Mouse (Mus musculus): ENCODE data around the gene Hs3st6.
A peak's percentile ranks its signal among the peaks of the same experiment; 100 is the strongest.
"Not testable (repeated sequence)": the region's sequence is repeated elsewhere in the genome, so short reads cannot be mapped to it uniquely, and the experiment has no call there.

Hs3st6 gene

DNA sequence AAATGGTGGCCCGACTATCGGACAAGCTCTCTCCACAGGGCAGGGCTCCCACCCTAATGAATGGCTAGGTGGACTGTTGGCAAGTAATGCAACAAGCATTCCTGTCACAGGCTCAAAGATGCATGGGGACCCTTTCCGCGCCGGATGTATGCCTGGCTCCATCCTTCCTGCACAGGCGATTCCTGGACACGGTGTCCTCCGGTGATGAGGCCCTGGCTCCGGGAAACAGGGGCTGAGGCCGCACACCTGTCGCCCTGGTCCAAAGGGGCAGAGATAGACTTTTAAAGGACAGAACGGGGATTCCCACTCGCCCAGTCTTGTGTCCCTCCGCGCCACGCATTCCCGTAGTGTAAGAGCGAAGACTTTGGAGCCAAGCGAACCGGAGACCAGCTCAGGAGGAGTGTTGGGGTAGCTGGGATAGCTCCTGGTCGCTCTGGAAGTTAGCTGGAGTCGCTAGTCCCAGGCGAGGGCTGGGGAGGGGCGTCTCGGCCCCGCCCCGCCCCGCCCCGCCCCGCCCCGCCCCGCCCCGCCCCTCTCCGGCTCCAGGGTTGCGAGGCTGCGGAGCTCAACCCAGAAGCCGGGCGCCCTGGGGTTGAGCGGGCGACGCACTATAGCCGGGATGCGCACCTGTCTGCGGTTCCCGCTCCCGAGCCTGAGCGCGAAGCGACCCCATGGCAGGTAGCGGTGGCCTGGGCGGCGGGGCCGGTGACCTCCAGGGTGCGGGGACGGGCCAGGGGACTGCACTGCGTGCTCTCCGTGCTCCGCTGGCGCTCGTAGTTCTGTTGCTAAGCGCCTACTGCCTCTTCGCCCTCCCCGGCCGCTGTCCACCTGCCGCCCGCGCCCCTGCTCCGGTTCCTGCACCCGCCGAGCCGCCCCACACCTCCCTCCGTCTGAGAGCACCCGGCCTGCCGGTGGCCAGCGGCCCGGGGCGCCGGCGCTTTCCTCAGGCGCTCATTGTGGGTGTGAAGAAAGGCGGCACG lies at the start of gene Hs3st6:
Gene Hs3st6, plus strand, starts transcription at position 574 of the 980 bp plus-strand sequence.
- peak; percentile 58 for DNase-seq (ENCODE audit: inconsistent ontology term)

DNA sequence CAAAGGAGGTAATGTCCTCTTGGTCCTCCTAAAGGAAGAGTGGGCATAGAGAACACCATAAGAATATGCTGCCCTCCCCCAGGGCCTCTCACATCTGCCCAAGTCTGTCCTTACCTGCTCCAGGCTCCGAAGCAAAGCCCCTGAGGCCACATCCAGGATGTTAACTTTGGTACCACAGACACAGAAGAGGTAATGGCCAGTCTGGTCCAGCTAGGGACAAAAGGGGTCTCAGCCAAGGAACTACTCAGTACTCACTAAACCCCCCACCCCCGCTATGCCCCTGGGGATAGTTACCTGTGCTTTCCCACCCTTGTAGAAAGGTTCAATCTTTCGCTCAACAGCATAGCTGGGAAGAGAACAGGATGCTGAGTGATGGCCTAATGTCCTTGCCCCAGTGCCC lies 47.0 kb upstream of the Hs3st6 start:
- DNase-seq (ENCODE audit: inconsistent ontology term): no peak

- peak; percentile 89 for DNase-seq (ENCODE audit: inconsistent ontology term)
Measured at GRCm38 (mm10) chr17:24706982-24707800, 45.6 kb upstream of the Hs3st6 start, which contains the start of gene Tbl3. TSS of gene Tbl3 (minus strand) at chr17:24707660.

GRCm38 (mm10) chr17:24707801-24708425 lies 44.9 kb upstream of the Hs3st6 start:
- peak; percentile 59 for DNase-seq (ENCODE audit: inconsistent ontology term)

DNA sequence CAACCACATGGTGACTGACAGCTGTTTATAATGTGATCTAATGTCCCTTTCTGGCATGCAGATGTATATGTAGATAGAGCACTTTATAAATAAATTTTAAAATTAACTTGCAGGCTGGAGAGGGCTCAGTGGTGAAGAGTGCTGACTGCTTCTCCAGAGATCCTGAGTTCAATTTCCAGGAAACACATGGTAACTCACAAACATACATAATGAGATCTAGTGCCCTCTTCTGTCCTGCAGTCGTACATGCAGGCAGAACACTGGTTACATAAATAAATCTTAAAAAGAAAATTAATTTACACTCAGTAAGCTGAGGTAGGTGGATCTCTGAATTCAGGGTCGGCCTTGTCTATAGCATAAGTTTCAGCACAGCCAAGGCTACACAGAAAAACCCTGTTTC lies 44.1 kb upstream of the Hs3st6 start:
- no peak for DNase-seq (ENCODE audit: inconsistent ontology term)

DNA sequence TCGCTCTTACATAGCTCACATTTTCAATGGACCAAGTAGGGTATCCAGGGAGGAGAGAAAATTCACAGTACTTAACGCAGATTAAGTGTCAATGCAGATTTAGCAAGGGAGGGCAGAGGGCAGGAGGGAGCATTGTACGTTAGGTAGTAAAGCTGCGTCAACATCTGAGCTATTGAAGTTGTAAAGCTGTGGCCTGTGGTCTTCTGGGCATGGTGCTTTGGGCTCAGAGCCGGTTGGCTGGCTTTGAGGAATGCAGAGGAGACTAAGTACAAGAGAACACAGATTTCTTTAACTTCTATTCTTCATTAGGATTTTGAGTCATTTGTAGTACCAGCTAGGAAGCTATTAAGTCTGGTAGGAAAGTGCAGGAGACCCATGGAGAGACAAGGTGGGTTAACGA lies 37.2 kb upstream of the Hs3st6 start:
- peak; percentile 42 for DNase-seq (ENCODE audit: inconsistent ontology term)

DNA sequence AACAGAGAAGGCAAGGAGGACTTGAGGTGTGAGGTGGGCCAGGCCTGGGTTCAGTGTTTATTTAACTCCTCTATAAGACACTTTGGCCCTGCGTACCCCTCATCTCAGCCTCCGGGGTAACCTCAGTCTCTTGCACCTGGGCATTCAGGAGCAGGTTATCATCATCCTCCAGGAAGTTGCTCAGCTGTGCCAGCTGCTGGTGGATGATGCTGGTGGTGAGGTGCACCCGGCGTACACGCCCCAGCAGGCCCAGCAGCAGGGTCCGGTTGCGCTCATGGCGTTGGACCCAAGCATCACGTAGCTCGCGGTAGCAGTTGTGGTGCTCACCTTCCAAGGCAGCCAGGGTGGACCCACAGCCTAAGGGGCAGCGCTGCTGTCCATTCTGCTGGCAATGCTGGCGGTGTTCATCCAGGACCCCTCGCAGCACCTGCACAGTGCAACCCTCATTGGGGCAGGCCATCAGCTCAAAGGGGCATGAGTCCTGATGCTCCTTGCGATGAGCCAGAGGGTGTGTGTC lies 36.6 kb upstream of the Hs3st6 start:
- no peak for DNase-seq (ENCODE audit: inconsistent ontology term)

GRCm38 (mm10) chr17:24717943-24718342 lies 34.8 kb upstream of the Hs3st6 start, which contains the start of the genes Rnf151 and Rps2:
TSS of gene Rnf151 (minus strand) at chr17:24718063.
TSS of gene Rps2 (plus strand) at chr17:24718116.
- no peak for DNase-seq (ENCODE audit: inconsistent ontology term)

DNA sequence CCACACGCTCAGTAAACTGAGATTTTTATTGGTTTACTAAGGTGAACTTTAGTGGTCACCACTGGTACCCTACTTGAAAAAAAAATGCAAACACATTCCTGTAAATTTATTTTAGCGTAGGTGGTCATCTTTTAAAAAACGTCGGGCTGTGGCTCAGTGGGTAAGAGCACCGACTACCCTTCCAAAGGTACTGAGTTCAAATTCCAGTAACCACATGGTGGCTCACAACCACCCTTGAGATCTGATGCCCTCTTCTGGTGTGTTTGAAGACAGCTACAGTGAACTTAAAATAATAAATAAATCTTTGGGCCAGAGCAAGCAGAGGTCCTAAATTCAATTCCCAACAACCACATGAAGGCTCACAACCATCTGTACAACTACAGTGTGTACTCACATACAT lies 33.9 kb upstream of the Hs3st6 start:
- not testable (repeated sequence) for DNase-seq (ENCODE audit: inconsistent ontology term)

GRCm38 (mm10) chr17:24719494-24720222 lies 33.1 kb upstream of the Hs3st6 start:
- peak; percentile 98 for DNase-seq (ENCODE audit: inconsistent ontology term)

DNA sequence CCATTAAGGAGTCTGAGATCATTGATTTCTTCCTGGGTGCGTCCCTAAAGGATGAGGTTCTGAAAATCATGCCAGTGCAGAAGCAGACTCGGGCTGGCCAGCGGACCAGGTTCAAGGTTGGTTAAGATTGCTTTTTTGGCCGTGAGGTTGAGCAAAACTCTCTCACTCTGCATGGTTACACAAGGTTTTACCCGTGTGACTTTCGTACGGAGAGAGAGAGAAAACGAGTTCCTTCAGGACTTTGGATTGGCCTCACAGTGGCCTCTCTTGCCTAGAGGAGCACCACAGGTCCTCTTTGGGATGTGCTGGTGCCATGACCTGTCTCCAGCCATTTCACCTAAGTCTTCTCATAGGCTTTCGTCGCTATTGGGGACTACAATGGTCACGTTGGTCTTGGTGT lies 32.2 kb upstream of the Hs3st6 start:
- DNase-seq (ENCODE audit: inconsistent ontology term): not testable (repeated sequence)

- DNase-seq (ENCODE audit: inconsistent ontology term): not testable (repeated sequence)
Measured at GRCm38 (mm10) chr17:24721383-24721955, 31.3 kb upstream of the Hs3st6 start.

DNA sequence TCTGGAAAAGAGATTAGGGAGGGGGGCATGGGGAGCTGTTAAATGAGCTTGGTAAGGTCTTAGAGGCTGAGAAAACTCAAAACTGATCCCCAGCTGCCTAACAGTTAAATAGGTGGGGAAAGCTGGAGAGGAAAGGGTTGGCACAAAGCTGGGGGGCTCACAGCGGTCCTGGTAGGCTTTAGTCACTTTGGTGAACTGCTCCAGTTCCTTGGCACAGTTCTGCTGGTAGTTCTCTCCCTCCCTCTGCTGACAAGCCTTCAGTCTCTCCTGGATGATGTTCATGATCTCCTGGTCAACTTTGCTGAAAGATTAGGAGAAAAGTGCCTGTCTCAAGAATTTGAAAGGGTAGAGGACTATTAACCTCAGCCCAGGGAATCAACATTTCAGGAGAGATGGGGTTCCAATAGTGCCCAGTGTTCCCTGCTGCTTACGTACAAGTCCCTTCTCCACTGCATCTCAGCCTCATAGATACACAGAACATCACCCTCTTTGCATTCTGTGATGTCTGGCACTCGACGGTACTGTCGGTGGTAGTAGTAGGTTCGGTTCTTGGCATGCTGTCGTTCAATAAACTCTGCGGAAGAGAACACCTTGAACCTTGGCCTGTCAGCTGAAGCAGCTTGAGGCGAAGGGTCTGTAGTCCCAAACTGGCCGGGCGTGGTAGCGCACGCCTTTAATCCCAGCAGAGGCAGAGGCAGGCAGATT lies 30.4 kb upstream of the Hs3st6 start:
- no peak for DNase-seq (ENCODE audit: inconsistent ontology term)

DNA sequence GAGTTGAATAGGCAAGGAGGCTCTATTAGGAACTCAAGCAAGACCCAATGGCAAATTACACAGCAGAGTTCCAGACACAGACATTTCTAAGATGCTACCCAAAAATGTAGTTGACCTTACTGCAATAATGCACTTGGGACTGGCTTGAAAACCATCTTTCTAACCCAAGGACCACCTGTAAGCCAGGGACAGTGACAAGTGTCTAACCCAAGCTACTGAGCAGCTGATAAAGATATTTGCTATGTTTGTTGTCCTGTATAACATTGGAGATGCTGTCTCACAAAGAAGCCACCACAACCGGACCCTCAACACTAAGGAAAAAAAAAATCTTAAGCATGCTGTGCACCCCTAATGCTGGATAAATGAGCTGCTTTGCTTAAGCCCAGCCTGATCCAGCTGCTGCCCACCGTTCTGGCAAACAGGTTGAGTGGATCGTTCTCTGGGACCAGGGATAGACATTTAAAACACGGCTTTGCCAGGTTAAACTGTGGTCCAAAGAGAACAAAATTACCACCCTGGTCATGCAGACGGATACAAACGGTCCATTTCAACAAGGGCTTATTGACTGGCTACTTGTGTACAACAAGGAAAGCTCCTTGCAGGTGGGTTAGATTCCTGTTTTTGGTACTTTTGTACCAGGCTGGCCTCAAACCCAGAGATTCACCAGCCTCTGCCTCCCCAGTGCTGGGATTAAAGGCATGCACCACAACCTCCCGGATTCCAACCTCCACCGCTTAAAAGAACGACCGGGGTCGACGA lies 29.5 kb upstream of the Hs3st6 start:
- peak; percentile 26 for DNase-seq (ENCODE audit: inconsistent ontology term)

DNA sequence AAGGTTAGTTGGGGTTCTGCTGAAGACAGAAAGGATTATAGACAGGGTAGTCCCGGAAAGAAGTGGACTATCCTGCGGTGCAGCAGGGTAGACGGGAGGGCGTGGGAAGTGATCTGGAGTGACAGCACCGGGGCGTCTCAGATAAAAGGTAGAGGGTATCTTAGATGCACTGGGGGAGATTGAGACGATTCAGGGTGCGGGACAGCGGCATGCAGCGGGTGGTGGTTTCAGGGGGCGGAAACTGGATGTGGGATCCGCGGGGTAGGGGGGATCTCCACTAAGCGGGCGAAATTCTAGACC lies 29.0 kb upstream of the Hs3st6 start:
- DNase-seq (ENCODE audit: inconsistent ontology term): no peak

DNA sequence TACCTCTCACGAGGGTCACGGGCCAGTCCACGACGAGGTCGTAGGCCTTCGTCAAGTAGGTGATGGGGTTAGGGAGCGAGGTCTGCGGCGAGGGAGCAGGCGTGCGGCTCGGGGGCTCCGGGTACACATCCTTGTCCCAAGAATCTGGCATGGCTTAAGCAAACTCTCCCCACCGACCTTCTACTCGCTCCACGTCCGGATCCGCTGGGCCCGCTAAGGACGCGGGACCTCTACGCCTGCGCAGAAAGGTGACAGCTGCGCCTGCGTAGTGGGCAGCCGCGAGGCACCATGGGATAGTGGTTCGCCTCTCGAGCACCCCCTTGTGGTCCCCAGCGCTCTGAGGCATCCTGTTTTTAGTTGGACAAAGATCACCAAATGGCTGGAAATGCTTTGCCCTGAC lies 28.6 kb upstream of the Hs3st6 start, which contains the start of gene Ndufb10:
Gene Ndufb10, minus strand, starts transcription at position 295 of the 400 bp plus-strand sequence.
- DNase-seq (ENCODE audit: inconsistent ontology term): peak; percentile 93

DNA sequence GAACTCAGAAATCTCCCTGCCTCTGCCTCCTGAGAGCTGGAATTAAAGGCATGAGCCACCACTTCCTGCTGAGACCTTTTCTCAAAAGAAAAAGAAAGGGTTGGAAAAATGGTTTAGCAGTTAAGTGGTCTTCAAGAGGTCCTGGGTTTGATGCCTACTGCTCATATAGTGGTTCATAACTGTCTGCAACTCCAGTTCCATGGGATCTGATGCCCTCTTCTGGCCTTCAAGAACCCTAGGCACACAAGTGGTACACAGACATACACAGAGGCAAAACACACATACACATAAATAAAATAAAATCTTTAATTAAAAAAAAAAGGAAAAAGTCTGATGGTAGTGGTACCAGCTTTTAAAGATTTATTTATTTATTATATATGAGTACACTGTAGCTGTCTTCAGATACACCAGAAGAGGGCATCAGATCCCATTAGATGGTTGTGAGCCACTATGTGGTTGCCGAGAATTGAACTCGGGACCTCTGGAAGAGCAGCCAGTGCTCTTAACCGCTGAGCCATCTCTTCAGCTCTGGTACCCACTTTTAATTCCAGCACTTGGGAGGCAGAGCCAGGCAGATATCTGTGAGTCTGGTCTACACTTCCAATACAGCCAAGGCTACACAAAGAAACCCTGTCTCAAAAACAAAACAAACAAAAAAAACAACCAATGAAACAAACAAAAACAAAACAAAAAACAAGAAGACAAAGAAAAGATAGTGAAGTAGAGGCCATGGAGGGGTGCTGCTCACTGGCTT lies 27.0 kb upstream of the Hs3st6 start:
- DNase-seq (ENCODE audit: inconsistent ontology term): no peak

- DNase-seq (ENCODE audit: inconsistent ontology term): no peak
Measured at GRCm38 (mm10) chr17:24727618-24728017, 25.2 kb upstream of the Hs3st6 start, which contains the start of gene Rpl3l. TSS of gene Rpl3l (plus strand) at chr17:24727820.
